Mouse (Mus musculus) CH12.LX (cell line): ENCODE results near the gene Lgi2.

Experiments used
- CTCF ChIP-seq, 2 experiments: IDR thresholded peaks in 1 of 2; conservative IDR thresholded peaks in 1 of 2; 2 replicates each; pipeline ENCODE4 v1.5.1; 2011 to 2012; ENCODE audit warnings: low read depth in 2 of 2, low read length in 2 of 2, improper control_type of control experiment in 1 of 2, inconsistent platforms in 1 of 2, mild to moderate bottlenecking in 1 of 2, moderate library complexity in 1 of 2
- E2F4 ChIP-seq: IDR thresholded peaks from 2 replicates; pipeline ENCODE4 v1.6.1; 2011; ENCODE audit warnings: low read depth, low read length, improper control_type of control experiment; ENCODE audit not compliant: insufficient replicate concordance
- EP300 ChIP-seq: IDR thresholded peaks from 2 replicates; pipeline ENCODE4 v1.6.1; 2011; ENCODE audit warnings: low read length, improper control_type of control experiment
- IRF4 ChIP-seq: IDR thresholded peaks from 2 replicates; pipeline ENCODE4 v1.6.1; 2014; ENCODE audit warnings: low read depth, mild to moderate bottlenecking, inconsistent platforms, low read length, improper control_type of control experiment
- SMC3 ChIP-seq: IDR thresholded peaks from 2 replicates; pipeline ENCODE4 v1.6.1; 2011; ENCODE audit warnings: low read depth, low read length, improper control_type of control experiment
- ZMIZ1 ChIP-seq: IDR thresholded peaks from 2 replicates; pipeline ENCODE4 v1.6.1; 2012; ENCODE audit warnings: low read depth, mild to moderate bottlenecking, inconsistent platforms, low read length, improper control_type of control experiment

DNA sequence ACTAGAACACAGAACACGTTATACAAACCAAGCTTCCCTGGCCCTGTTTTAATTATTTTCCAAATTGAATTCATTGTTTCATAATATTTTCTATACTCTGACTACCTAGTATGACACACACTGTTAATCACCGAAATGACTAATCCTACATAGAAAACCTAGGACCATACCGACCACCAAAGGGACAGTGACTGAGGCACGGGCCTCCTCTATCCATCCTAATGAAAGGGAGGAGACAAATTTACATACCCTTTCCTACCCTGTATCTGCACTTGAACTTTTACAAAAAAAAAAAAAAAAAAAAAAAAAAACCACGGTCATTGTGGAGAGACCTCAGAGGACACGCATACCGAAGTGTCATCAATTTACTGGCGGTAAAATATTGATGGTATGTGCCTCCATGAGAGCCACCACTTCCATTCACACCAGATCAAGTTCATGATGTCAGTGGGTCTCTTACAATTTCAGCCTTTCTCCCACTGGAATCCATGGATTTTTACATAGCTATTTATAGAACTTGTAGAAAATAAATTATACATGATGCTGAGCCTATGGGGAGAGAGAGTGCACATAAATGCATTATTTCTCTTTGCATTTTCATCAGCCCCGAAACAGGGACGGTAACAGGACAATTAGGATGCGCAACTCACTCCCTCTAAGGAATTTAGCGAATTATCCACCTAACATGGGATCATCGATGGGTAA lies 15.5 kb downstream of the Lgi2 start:
- no peak for TF ChIP-seq E2F4
- no peak for TF ChIP-seq SMC3
- TF ChIP-seq CTCF (conservative IDR thresholded peaks at IDR 0.05 in 1 of 2, IDR thresholded peaks at IDR 0.05 in 1 of 2; ENCODE audit: low read depth in 2 of 2, low read length in 2 of 2) = no peak
- TF ChIP-seq EP300 = no peak
- TF ChIP-seq ZMIZ1 = no peak
- TF ChIP-seq IRF4 = no peak
